ENCODE assay signal across 27 mouse cellular contexts in genomic region chr5:64693616-64694015, GRCm38 (mm10).
DNase-seq lines count a peak whose midpoint lies in the region; ATAC-seq and TF ChIP-seq lines count a peak whose summit lies in the region.
"Had no signal": no experiment of that assay in that cellular context is flagged by ENCODE, and none has a peak within 500 bp of the region (broad histone marks: within the 10 kb centered on the region; RNA-seq: fewer than 3 reads in every experiment).

No protein-coding gene starts in this region.

- no peaks in the 10 kb centered on the region for H3K27me3 ChIP-seq in lung, postnatal 0 days (replicated peaks; ENCODE audit: insufficient read depth, low read length)
- no peaks in the 10 kb centered on the region for H3K27me3 ChIP-seq in liver, embryonic 15.5 days
- H3K27me3 ChIP-seq: forebrain, embryonic 15.5 days; heart, embryonic 15.5 days; hindbrain, embryonic 12.5 days; intestine, embryonic 15.5 days; limb, embryonic 15.5 days had no signal

- H3K27ac ChIP-seq in lung, postnatal 0 days (ENCODE audit: low read length), result no peak overlapping the region
- peak overlapping the region; percentile 57; the same call in 1 of the 2 replicates for H3K27ac ChIP-seq in liver, embryonic 15.5 days (replicated peaks)
- H3K27ac ChIP-seq: forebrain, embryonic 10.5 days; forebrain, embryonic 15.5 days; heart, embryonic 10.5 days; heart, embryonic 15.5 days; hindbrain, embryonic 12.5 days; hindbrain, postnatal 0 days; intestine, embryonic 15.5 days; kidney, postnatal 0 days; limb, embryonic 10.5 days; limb, embryonic 15.5 days had no signal

- peaks cover 1% of the 10 kb centered on the region; the same call in 1 of the 2 replicates for H3K4me1 ChIP-seq in lung, postnatal 0 days (ENCODE audit: insufficient read depth, low read depth, low read length)
- peaks cover 7% of the 10 kb centered on the region for H3K4me1 ChIP-seq in lung, adult 2 months (ENCODE audit: control insufficient read depth, insufficient read depth, low read length)
- peaks cover 42% of the 10 kb centered on the region for H3K4me1 ChIP-seq in liver, embryonic 15.5 days (replicated peaks)
- H3K4me1 ChIP-seq: forebrain, embryonic 15.5 days; heart, embryonic 15.5 days; hindbrain, embryonic 12.5 days; intestine, embryonic 15.5 days; limb, embryonic 10.5 days; limb, embryonic 15.5 days had no signal

- TF ChIP-seq POLR2A in lung, adult 2 months (IDR thresholded peaks at IDR 0.05; ENCODE audit: borderline replicate concordance, extremely low read depth, low read depth, low read length), result no peak

- H3K4me3 ChIP-seq in lung, postnatal 0 days (ENCODE audit: low read depth, low read length), result no peak overlapping the region
- no peak overlapping the region for H3K4me3 ChIP-seq in lung, adult 2 months (replicated peaks; ENCODE audit: extremely low read depth, low read depth, low read length)
- no peak overlapping the region for H3K4me3 ChIP-seq in liver, embryonic 15.5 days (replicated peaks)
- H3K4me3 ChIP-seq: forebrain, embryonic 10.5 days; forebrain, embryonic 15.5 days; heart, embryonic 10.5 days; heart, embryonic 15.5 days; hindbrain, embryonic 12.5 days; intestine, embryonic 15.5 days; limb, embryonic 10.5 days; limb, embryonic 15.5 days had no signal

- no peaks in the 10 kb centered on the region for H3K9me3 ChIP-seq in lung, postnatal 0 days (ENCODE audit: low read length)
- H3K9me3 ChIP-seq in liver, embryonic 15.5 days (replicated peaks), result no peaks in the 10 kb centered on the region
- H3K9me3 ChIP-seq: forebrain, embryonic 10.5 days; forebrain, embryonic 15.5 days; heart, embryonic 10.5 days; heart, embryonic 15.5 days; hindbrain, embryonic 12.5 days; intestine, embryonic 15.5 days; limb, embryonic 10.5 days; limb, embryonic 15.5 days had no signal

- DNase-seq in lung, postnatal 0 days (ENCODE audit: low spot score), result peak; percentile 45
- DNase-seq in lung, adult 2 months, result no peak
- no peak for DNase-seq in cerebellum, adult 8-10 months
- no peak for DNase-seq in kidney, adult 8-10 months
- DNase-seq: adrenal gland, postnatal 36 days; cerebellum, adult 2 months; cerebellum, postnatal 25 days; heart, postnatal 36 days; kidney, adult 2 months; layer of hippocampus, postnatal 36 days; lung, postnatal 4 days; thymus, postnatal 4 days had no signal

- no peak overlapping the region for H3K4me2 ChIP-seq in lung, postnatal 0 days (replicated peaks; ENCODE audit: low read depth, low read length)
- H3K4me2 ChIP-seq in liver, embryonic 15.5 days, result peak overlapping the region; percentile 6; the same call in 1 of the 2 replicates
- H3K4me2 ChIP-seq: forebrain, embryonic 15.5 days; heart, embryonic 15.5 days; hindbrain, embryonic 12.5 days; intestine, embryonic 15.5 days; limb, embryonic 15.5 days; midbrain, embryonic 11.5 days had no signal

- TF ChIP-seq CTCF in lung, postnatal 0 days (IDR thresholded peaks at IDR 0.05), result no peak
- TF ChIP-seq CTCF in lung, adult 2 months (IDR thresholded peaks at IDR 0.05; ENCODE audit: insufficient read depth, low read length), result no peak

- H3K9ac ChIP-seq in lung, postnatal 0 days (replicated peaks; ENCODE audit: low read depth), result no peak overlapping the region
- H3K9ac ChIP-seq in liver, embryonic 15.5 days, result no peak overlapping the region
- H3K9ac ChIP-seq: forebrain, embryonic 15.5 days; heart, embryonic 15.5 days; hindbrain, embryonic 12.5 days; intestine, embryonic 15.5 days; limb, embryonic 15.5 days had no signal

- ATAC-seq in lung, postnatal 0 days, result no peak
- ATAC-seq in erythroid progenitor cell, adult 5-6 weeks (replicated peaks; ENCODE audit: low FRiP score, poor library complexity, severe bottlenecking), result 0 out of 2 replicates have a peak, but pooled peaks have one; percentile 48
- no peak for ATAC-seq in liver, embryonic 15.5 days (ENCODE audit: insufficient read depth)
- peak; percentile 23; the same call in 1 of the 2 replicates for ATAC-seq in megakaryocyte-erythroid progenitor cell, adult 5-6 weeks (replicated peaks; ENCODE audit: low FRiP score, low TSS enrichment, poor library complexity, severe bottlenecking)
- ATAC-seq in cerebellum, adult (ENCODE audit: insufficient number of reproducible peaks, low FRiP score, low TSS enrichment), result no peak
- ATAC-seq: forebrain, embryonic 15.5 days; hindbrain, postnatal 0 days; intestine, embryonic 15.5 days had no signal

- 58% methylated on average over 8 of the region's 8 CpGs for WGBS in lung, postnatal 0 days
- WGBS in lung, adult 2 months, result 50% methylated on average over 8 of the region's 8 CpGs
- 43% methylated on average over 8 of the region's 8 CpGs for WGBS in liver, embryonic 15.5 days (ENCODE audit: insufficient replicate concordance)

- no peaks in the 10 kb centered on the region for H3K36me3 ChIP-seq in lung, postnatal 0 days (ENCODE audit: insufficient read depth, low read length)
- H3K36me3 ChIP-seq in liver, embryonic 15.5 days (replicated peaks), result no peaks in the 10 kb centered on the region
- H3K36me3 ChIP-seq: forebrain, embryonic 10.5 days; forebrain, embryonic 15.5 days; heart, embryonic 10.5 days; heart, embryonic 15.5 days; hindbrain, embryonic 12.5 days; intestine, embryonic 15.5 days; limb, embryonic 10.5 days; limb, embryonic 15.5 days had no signal

- no peak for TF ChIP-seq EP300 in lung, postnatal 0 days (IDR thresholded peaks at IDR 0.05)

Comparison
In these comparisons a context has a peak if more than half of its experiments do, and no peak if none do; other contexts are left out.
1. ATAC-seq: peak in erythroid progenitor cell, adult 5-6 weeks (single experiment) and megakaryocyte-erythroid progenitor cell, adult 5-6 weeks (single experiment); none in lung, postnatal 0 days (single experiment), liver, embryonic 15.5 days (single experiment) and cerebellum, adult (single experiment).